Mouse (Mus musculus): ENCODE results near the gene Hoxd8. TPM values are rescaled to one million over a fixed set of nuclear protein-coding genes. Genes with fewer than 3 reads are reported as not detected.
A peak's percentile ranks its signal among the peaks of the same experiment; 100 is the strongest.

Hoxd8 gene
- polyA plus RNA-seq, 1 experiment from 2014 or later = 0.09 TPM

DNA sequence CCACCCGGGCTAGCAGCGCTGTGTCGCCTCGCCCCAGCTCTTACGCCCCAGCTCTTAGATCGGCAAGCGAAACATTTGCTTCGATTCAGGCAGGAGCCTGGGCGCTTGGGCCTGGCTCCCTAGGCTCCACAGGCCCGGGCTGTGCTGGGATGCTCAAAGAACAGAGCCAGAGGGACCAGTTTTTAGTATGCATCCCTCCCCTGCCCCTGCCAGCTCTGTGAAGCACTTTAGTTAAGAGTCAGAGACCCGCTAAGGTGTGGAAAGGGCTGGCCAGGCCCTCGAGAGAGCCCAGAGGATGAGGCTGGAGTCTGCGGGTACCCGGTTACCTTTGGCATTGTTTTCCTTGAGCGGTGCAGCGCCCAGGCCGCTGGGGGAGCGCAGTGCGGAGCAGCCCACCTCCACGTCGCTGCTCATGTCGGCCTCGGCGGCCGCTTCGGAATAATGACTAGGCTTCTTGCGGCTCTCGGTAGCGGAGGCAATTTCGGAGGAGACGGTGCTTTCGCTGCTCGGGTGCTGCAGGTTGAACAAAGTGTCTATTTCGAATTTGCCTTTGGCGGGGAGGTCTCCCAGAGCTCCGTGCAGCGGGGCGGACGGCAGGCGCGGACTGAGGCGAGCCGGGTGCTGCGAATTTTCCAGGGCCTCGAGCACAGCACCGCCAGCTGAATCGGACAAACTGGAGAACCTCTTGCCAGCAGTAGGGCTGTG, 45.6 kb upstream of the Hoxd8 start:
- no peak for ATAC-seq
- no peaks in the 10 kb centered on the region; the same call in 1 of the 2 replicates for H3K4me1 ChIP-seq (ENCODE audit: control insufficient read depth, insufficient read depth, low read length)
- H3K27ac ChIP-seq (ENCODE audit: low read depth, low read length) = no peak overlapping the region
- no peak for DNase-seq (ENCODE audit: low spot score)
- H3K9ac ChIP-seq (ENCODE audit: low read length) = no peak overlapping the region
- no peak overlapping the region for H3K4me3 ChIP-seq (ENCODE audit: low read depth, low read length)
- H3K9me3 ChIP-seq (replicated peaks; ENCODE audit: control insufficient read depth, low read length) = no peaks in the 10 kb centered on the region
- no peaks in the 10 kb centered on the region for H3K36me3 ChIP-seq (ENCODE audit: control insufficient read depth, insufficient read depth, low read length)
- under 1% methylated on average over 47 of the region's 47 CpGs for WGBS
- H3K4me2 ChIP-seq (ENCODE audit: low read length) = no peak overlapping the region
- peaks cover 71% of the 10 kb centered on the region for H3K27me3 ChIP-seq (replicated peaks; ENCODE audit: control insufficient read depth, insufficient read depth, low read length)

DNA sequence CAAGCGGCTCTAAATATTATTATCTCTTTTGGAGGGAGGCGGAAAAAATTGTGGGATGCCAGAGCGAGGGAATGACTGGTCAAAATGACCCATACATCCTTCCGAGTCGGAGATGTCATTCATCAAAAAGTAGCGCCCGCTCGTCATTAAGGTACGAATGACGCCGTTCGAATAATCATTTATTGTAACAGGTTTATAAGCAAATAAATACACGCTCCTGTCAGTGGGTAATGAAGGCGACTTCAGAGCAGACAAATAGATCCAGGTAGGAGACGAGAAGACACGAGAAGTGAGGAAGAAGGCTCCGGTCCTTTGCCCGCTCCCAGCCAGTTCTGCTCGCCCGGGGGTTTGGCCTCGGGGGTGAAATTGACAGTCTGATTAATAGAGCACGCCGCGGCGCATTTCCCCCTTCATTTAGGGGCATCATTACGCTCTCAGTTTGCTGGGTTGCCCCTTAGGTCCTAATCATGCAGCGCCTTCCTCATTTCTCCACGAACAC, 44.9 kb upstream of the Hoxd8 start, which contains the start of gene Evx2:
Gene Evx2 (minus strand): TSS at position 51 of the 499 bp plus-strand sequence.
- Histone ChIP-seq H3K9me3 (replicated peaks; ENCODE audit: control insufficient read depth, low read length) (no peaks in the 10 kb centered on the region), H3K27me3 (replicated peaks; ENCODE audit: control insufficient read depth, insufficient read depth, low read length) (peaks cover 71% of the 10 kb centered on the region), H3K9ac (ENCODE audit: low read length) (no peak within 1 kb of the TSS), H3K27ac (ENCODE audit: low read depth, low read length) (no peak within 1 kb of the TSS), H3K4me2 (ENCODE audit: low read length) (no peak within 1 kb of the TSS), H3K4me1 (ENCODE audit: control insufficient read depth, insufficient read depth, low read length) (no peaks in the 10 kb centered on the region; the same call in 1 of the 2 replicates), H3K36me3 (ENCODE audit: control insufficient read depth, insufficient read depth, low read length) (no peaks in the 10 kb centered on the region), H3K4me3 (ENCODE audit: low read depth, low read length) (no peak within 1 kb of the TSS)
- DNase-seq (ENCODE audit: low spot score) = no peak
- no peak for ATAC-seq
- WGBS = 1% methylated on average over 28 of the region's 28 CpGs

GRCm38 (mm10) chr2:74660421-74661375, 43.7 kb upstream of the Hoxd8 start:
- no peak for DNase-seq (ENCODE audit: low spot score)
- ATAC-seq = no peak
- Histone ChIP-seq H3K4me2 (ENCODE audit: low read length) (no peak overlapping the region), H3K4me3 (ENCODE audit: low read depth, low read length) (no peak overlapping the region), H3K9me3 (replicated peaks; ENCODE audit: control insufficient read depth, low read length) (no peaks in the 10 kb centered on the region), H3K27me3 (replicated peaks; ENCODE audit: control insufficient read depth, insufficient read depth, low read length) (peaks cover 70% of the 10 kb centered on the region), H3K9ac (ENCODE audit: low read length) (no peak overlapping the region), H3K27ac (ENCODE audit: low read depth, low read length) (no peak overlapping the region), H3K36me3 (ENCODE audit: control insufficient read depth, insufficient read depth, low read length) (no peaks in the 10 kb centered on the region), H3K4me1 (ENCODE audit: control insufficient read depth, insufficient read depth, low read length) (no peaks in the 10 kb centered on the region; the same call in 1 of the 2 replicates)
- WGBS = 2% methylated on average over 30 of the region's 30 CpGs

DNA sequence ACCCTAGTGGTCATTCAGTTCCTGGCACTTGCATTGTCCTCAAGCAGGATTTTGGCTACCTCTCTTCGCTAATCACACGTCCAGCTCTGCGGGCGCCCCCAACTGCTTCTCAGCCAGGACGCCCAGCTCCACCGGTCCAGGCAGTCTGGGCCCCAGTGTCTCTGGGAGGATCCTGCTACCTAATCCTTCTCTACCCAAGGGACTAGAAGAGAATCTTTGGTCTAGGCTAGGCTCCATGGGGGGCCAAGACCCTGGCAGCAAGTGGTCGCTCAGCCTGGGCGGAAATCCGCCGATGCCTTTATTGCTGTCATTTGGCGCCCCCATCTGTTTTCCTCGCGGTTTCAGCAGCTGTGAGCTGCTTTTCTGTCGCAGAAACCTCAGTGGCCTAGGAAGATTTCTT, 42.7 kb upstream of the Hoxd8 start:
- no peaks in the 10 kb centered on the region; the same call in 1 of the 2 replicates for H3K4me1 ChIP-seq (ENCODE audit: control insufficient read depth, insufficient read depth, low read length)
- H3K36me3 ChIP-seq (ENCODE audit: control insufficient read depth, insufficient read depth, low read length) = no peaks in the 10 kb centered on the region
- WGBS = 0% methylated on average over 14 of the region's 14 CpGs
- peak; percentile 87 for DNase-seq (ENCODE audit: low spot score)
- no peak overlapping the region for H3K4me3 ChIP-seq (ENCODE audit: low read depth, low read length)
- peaks cover 71% of the 10 kb centered on the region for H3K27me3 ChIP-seq (replicated peaks; ENCODE audit: control insufficient read depth, insufficient read depth, low read length)
- H3K4me2 ChIP-seq (ENCODE audit: low read length) = no peak overlapping the region; the same call in 1 of the 2 replicates
- peak; percentile 45; the same call in 1 of the 2 replicates for ATAC-seq
- H3K27ac ChIP-seq (ENCODE audit: low read depth, low read length) = no peak overlapping the region
- no peak overlapping the region for H3K9ac ChIP-seq (ENCODE audit: low read length)
- H3K9me3 ChIP-seq (replicated peaks; ENCODE audit: control insufficient read depth, low read length) = no peaks in the 10 kb centered on the region

- H3K4me2 ChIP-seq (ENCODE audit: low read length) = no peak overlapping the region
- no peaks in the 10 kb centered on the region for H3K36me3 ChIP-seq (ENCODE audit: control insufficient read depth, insufficient read depth, low read length)
- H3K9ac ChIP-seq (ENCODE audit: low read length) = no peak overlapping the region
- no peaks in the 10 kb centered on the region for H3K9me3 ChIP-seq (replicated peaks; ENCODE audit: control insufficient read depth, low read length)
- H3K4me1 ChIP-seq (ENCODE audit: control insufficient read depth, insufficient read depth, low read length) = peaks cover 3% of the 10 kb centered on the region; the same call in 1 of the 2 replicates
- no peak for ATAC-seq
- WGBS = 5% methylated on average over 18 of the region's 18 CpGs
- H3K4me3 ChIP-seq (ENCODE audit: low read depth, low read length) = no peak overlapping the region
- no peak overlapping the region for H3K27ac ChIP-seq (ENCODE audit: low read depth, low read length)
- peaks cover 81% of the 10 kb centered on the region for H3K27me3 ChIP-seq (replicated peaks; ENCODE audit: control insufficient read depth, insufficient read depth, low read length)
- DNase-seq (ENCODE audit: low spot score) = peak; percentile 83
These were observed 41.0 kb upstream of the Hoxd8 start for GRCm38 (mm10) chr2:74663291-74663925.

- Histone ChIP-seq H3K27me3 (replicated peaks; ENCODE audit: control insufficient read depth, insufficient read depth, low read length) (peaks cover 94% of the 10 kb centered on the region), H3K9me3 (replicated peaks; ENCODE audit: control insufficient read depth, low read length) (no peaks in the 10 kb centered on the region), H3K36me3 (ENCODE audit: control insufficient read depth, insufficient read depth, low read length) (no peaks in the 10 kb centered on the region), H3K4me1 (ENCODE audit: control insufficient read depth, insufficient read depth, low read length) (0 out of 2 replicates have a peak, but pooled peaks cover 3% of the 10 kb centered on the region), H3K9ac (ENCODE audit: low read length) (no peak overlapping the region), H3K4me3 (ENCODE audit: low read depth, low read length) (no peak overlapping the region), H3K4me2 (ENCODE audit: low read length) (no peak overlapping the region), H3K27ac (ENCODE audit: low read depth, low read length) (no peak overlapping the region)
- DNase-seq (ENCODE audit: low spot score) (no peak), ATAC-seq (no peak)
- WGBS = under 1% methylated on average over 7 of the region's 7 CpGs
These were observed 38.0 kb upstream of the Hoxd8 start for GRCm38 (mm10) chr2:74666411-74666810.

DNA sequence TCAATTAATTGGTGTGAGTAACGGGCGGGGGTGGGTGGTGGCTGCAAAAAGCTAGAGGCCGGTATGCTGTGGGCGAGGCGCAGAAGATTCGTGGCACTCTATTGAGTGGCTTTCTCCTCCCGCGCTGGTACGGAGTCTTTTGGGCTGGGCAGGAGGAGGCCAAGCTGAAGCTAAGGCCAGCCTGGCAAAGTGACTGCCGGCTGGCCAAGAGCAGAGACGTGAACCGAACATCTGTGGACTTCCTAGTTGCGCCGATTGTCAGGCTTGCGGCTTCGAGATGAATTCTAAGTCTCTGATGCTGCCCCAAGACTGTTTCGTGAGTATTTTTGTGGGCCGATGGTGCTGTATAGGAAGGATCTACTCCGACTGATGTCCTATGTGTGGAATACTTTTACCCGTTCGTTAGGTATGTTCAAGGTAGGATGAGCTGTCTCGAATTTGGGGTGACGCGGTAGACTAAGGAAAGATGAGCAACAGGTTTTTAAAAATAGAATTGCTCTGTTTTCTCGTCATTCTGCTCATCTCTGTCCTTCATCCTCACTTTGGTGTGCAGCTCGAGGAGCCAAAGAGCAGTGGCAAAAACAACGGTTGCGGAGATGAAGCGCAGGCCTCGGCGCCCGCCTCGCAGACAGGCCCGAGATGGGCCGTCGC, 37.1 kb upstream of the Hoxd8 start:
- no peak for DNase-seq (ENCODE audit: low spot score)
- no peak overlapping the region for H3K4me3 ChIP-seq (ENCODE audit: low read depth, low read length)
- no peak overlapping the region for H3K4me2 ChIP-seq (ENCODE audit: low read length)
- 2% methylated on average over 36 of the region's 36 CpGs for WGBS
- H3K4me1 ChIP-seq (ENCODE audit: control insufficient read depth, insufficient read depth, low read length) = 0 out of 2 replicates have a peak, but pooled peaks cover 3% of the 10 kb centered on the region
- H3K9ac ChIP-seq (ENCODE audit: low read length) = no peak overlapping the region
- peaks cover 94% of the 10 kb centered on the region for H3K27me3 ChIP-seq (replicated peaks; ENCODE audit: control insufficient read depth, insufficient read depth, low read length)
- H3K36me3 ChIP-seq (ENCODE audit: control insufficient read depth, insufficient read depth, low read length) = no peaks in the 10 kb centered on the region
- H3K9me3 ChIP-seq (replicated peaks; ENCODE audit: control insufficient read depth, low read length) = no peaks in the 10 kb centered on the region
- H3K27ac ChIP-seq (ENCODE audit: low read depth, low read length) = no peak overlapping the region
- ATAC-seq = 0 out of 2 replicates have a peak, but pooled peaks have one; percentile 5

DNA sequence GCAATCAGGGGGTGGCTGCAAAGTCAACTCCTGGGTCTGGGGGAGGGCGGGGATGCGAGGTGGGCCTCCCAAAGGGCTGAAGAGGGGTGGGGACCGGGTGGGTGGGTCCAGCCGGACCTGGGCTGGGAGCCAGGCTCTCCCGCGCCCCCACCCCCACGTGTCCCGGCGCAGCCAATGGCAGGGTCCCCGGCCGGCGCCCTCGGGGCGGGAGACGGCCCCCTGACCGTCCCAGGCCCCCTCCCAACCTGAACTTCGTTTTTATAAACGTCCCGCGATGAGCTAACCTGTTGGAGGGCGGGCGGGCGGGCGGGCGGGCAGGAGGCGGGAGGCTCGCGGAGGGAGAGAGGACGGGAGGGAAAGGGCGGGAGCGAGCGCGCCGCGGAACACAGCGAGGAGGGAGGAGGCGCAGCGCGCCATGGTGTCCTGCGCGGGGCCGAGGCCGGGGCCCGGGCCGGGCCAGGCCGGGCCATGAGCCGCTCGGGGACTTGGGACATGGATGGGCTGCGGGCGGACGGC, 36.5 kb upstream of the Hoxd8 start, which contains the start of gene Hoxd13:
Gene Hoxd13 (plus strand): TSS at position 469 of the 516 bp plus-strand sequence.
- Histone ChIP-seq H3K4me3 (ENCODE audit: low read depth, low read length) (peak within 1 kb of the TSS; percentile 22), H3K4me2 (ENCODE audit: low read length) (peak within 1 kb of the TSS; percentile 48), H3K9ac (ENCODE audit: low read length) (no peak within 1 kb of the TSS), H3K36me3 (ENCODE audit: control insufficient read depth, insufficient read depth, low read length) (no peaks in the 10 kb centered on the region), H3K27me3 (replicated peaks; ENCODE audit: control insufficient read depth, insufficient read depth, low read length) (peaks cover 94% of the 10 kb centered on the region), H3K9me3 (replicated peaks; ENCODE audit: control insufficient read depth, low read length) (no peaks in the 10 kb centered on the region), H3K4me1 (ENCODE audit: control insufficient read depth, insufficient read depth, low read length) (0 out of 2 replicates have a peak, but pooled peaks cover 3% of the 10 kb centered on the region), H3K27ac (ENCODE audit: low read depth, low read length) (no peak within 1 kb of the TSS)
- ATAC-seq = peak; percentile 42
- WGBS = under 1% methylated on average over 31 of the region's 51 CpGs
- DNase-seq (ENCODE audit: low spot score) = no peak

Measured in forebrain, embryonic 14.5 days (tissue).